Mouse (Mus musculus): Measurements from ENCODE around the gene Csnk1d.

Gene Csnk1d

DNA sequence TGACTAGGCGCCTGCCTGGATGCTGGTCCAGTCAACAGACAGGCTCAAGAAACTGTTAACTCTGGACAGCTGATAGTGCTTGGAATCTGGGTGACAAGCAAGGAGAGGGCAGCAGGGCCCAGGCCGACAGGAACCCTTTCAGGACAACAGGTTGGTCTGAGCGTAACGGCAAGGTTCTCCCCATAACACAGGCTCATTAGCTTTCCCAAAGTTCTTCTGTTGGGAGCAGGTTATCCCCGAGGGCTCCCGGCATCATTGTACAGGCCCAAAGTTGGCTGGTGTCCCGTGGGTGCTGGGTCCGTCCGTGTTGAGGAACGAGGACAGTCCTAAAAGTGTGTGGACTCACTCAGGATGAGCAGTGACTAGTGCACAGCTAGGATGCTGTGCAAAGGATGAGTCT is 41.3 kb downstream of the Csnk1d start:
- ChIA-PET POLR2A (interaction anchor here in 3 of 4 experiments (0.7 to 5.9 kb wide), 22 partner anchors 9 to 723 kb away, joined by 3 to 63 read pairs (median 4); partner anchors contain the start of genes Ccdc57 (in 2 of the 3), Csnk1d (in 2 of the 3), B3gntl1 (in 1 of the 3) and Pycr1 (in 1 of the 3)), CTCF (interaction anchor here in 1 of 4 experiments (1.0 to 1.6 kb wide), 3 partner anchors 14 to 44 kb away, joined by 3 to 7 read pairs (median 3); no protein-coding TSS in a partner anchor)

DNA sequence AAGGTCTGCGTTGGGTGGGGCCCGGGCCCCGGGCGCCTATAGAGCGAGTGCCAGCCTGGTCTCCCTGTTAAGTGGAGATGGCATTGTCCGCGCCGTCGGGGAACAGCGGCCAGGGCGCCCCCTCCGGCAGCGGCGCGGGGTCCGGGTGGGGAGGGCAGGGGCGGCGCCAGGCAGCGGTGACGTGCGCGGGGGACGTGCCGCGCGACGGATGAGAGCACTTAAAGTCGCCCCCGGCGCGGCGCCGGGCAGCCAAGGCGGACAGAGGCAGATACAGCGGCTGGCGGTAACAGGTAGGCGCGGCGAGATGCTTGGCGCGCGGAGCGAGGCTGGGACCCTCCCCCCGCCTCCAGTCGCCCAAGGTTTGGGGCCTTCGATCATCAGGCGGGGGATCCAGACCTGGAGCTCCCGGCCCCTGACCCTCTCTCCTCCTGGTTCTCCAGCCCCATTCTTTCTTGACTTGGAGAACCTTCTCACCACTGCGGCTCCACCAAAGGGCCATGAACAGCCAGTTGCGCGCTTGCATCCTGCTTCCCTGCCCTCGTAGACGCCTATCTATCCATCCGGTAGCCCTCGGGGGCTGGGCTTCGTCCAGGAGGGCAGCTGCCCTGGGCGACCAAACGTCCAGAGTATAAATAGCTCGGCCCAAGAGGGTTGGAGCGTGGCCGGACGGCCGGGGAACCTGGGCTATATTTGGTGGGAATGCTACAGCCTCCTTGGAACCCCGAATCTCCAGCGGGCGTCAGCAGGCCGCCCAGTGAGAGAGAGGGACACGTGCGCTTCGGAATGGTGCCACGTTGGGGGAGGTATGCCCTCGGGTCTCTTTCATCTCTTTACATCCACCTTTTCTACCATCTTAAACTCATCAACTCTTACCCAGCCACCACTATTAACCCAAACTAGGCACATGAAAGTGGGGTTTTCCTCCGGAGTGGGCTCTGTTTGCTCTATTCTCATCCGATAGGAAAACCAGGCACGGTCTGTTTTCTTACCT is 42.0 kb downstream of the Csnk1d start:
- ChIA-PET POLR2A (interaction anchor here in 3 of 4 experiments (0.5 to 5.9 kb wide), 17 partner anchors 8 to 325 kb away, joined by 3 to 63 read pairs (median 3); partner anchors contain the start of genes Ccdc57 (in 2 of the 3), Csnk1d (in 1 of the 3), Pycr1 (in 1 of the 3) and Sirt7 (in 1 of the 3)), CTCF (interaction anchor here in 2 of 4 experiments (1.4 to 1.6 kb wide), 2 partner anchors 15 to 173 kb away, joined by 3 read pairs; no protein-coding TSS in a partner anchor)

DNA sequence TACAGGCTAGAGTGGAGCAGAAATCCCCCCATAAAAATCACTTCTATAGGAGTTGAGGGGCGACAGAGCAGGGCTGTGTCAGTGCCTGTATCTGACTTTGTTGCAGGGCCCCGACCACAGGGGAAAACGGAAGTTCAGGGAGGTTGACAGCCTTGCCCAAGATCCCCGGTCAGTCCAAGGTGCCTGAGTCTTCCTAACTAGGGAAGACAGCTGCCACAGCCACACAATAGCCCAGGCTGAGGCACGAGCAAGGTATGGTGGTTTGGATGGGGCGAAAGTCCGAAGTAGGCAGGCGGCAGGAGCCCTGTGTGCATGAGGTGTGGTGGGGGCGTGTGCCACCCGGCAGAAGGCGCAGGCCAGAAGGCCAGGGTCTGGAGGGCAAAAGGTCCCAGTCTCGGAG is 42.8 kb downstream of the Csnk1d start, which contains the start of gene Slc16a3:
Gene Slc16a3 (plus strand): TSS at position 153 of the 400 bp plus-strand sequence.
- ChIA-PET POLR2A (interaction anchor here in 3 of 4 experiments (0.6 to 5.9 kb wide), 8 partner anchors 14 to 305 kb away, joined by 3 to 63 read pairs (median 4); partner anchors contain the start of genes Ccdc57 (in 1 of the 3) and Pycr1 (in 1 of the 3)), CTCF (interaction anchor here in 2 of 4 experiments (0.6 to 1.4 kb wide), 2 partner anchors 84 to 172 kb away, joined by 3 read pairs; no protein-coding TSS in a partner anchor)

DNA sequence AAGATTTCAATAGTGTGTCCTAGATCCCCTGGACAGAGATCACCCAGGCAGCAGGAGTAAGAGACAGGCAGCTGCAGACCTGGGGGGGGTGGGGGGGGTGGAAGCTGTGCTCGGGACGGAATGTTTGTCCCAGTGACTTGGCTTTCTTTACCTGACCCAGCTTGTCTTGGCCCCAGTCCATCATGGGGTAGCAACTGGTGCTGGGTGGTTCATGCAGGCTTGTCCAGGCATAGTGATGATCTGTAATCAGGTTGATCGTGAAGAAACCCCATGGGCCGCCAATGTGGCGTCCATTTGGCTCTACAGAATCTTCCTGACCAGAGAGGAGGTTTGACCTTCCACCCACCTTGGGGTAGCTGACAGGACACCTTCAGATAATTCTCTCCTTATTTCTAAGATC is 45.2 kb downstream of the Csnk1d start:
- POLR2A ChIA-PET, result interaction anchor here in 2 of 4 experiments (0.6 to 1.1 kb wide), 4 partner anchors 12 to 52 kb away, joined by 3 to 4 read pairs (median 3); partner anchors contain the start of genes Ccdc57 (in 1 of the 2) and Csnk1d (in 1 of the 2)
- CTCF ChIA-PET, result interaction anchor here in 1 of 4 experiments (1.7 kb wide), 1 partner anchor 170 kb away, joined by 6 read pairs; no protein-coding TSS in a partner anchor

DNA sequence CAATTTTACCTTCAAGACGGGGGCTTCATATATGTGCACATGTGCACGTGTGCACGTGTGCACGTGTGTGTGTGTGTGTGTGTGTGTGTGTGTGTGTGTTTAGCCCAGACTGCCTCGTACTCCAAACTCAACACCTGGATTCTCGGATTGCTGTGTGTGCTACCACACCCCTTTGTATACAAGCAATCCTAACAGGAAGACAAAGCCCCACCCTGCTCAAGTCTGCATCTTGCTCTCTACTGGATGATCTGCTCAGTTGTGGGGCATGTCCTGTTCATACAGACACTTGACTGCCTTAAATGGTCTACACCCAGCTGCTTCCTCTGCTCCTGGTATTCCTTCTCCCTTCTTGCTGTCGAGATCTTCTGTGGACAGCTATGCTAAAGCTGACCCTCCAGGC is 45.9 kb downstream of the Csnk1d start:
- CTCF ChIA-PET, result interaction anchor here in 1 of 4 experiments (1.7 kb wide), 1 partner anchor 169 kb away, joined by 6 read pairs; no protein-coding TSS in a partner anchor
- POLR2A ChIA-PET, result interaction anchor here in 1 of 4 experiments (0.6 to 0.7 kb wide), 2 partner anchors 46 to 51 kb away, joined by 3 read pairs; partner anchors contain the start of gene Csnk1d

DNA sequence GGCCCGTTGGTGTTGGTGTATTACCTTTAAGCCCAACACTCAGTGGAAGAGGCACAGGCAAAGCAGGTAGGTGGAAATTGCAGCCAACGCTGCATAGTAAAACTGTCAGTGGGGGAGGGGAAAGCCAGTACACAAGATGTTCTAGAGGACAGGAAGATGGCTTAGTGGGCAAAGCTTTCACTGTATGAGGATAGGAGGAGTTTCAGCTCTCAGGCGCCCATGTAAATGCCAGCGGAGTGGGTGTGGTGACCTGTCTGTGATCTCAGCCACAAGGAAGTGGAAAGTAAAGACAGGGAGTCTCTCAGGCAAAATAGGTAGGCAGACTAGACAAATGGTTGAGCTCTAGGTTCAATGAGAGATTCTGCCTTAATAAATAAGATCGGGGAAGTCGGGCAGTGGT is 50.2 kb downstream of the Csnk1d start:
- ChIA-PET CTCF (interaction anchor here in 2 of 4 experiments (0.8 to 1.0 kb wide), 2 partner anchors 35 to 100 kb away, joined by 3 read pairs; no protein-coding TSS in a partner anchor), POLR2A (interaction anchor here in 2 of 4 experiments (0.8 to 1.6 kb wide), 5 partner anchors 9 to 205 kb away, joined by 3 to 5 read pairs (median 3); partner anchors contain the start of gene Tex19.1 (in 1 of the 2))

DNA sequence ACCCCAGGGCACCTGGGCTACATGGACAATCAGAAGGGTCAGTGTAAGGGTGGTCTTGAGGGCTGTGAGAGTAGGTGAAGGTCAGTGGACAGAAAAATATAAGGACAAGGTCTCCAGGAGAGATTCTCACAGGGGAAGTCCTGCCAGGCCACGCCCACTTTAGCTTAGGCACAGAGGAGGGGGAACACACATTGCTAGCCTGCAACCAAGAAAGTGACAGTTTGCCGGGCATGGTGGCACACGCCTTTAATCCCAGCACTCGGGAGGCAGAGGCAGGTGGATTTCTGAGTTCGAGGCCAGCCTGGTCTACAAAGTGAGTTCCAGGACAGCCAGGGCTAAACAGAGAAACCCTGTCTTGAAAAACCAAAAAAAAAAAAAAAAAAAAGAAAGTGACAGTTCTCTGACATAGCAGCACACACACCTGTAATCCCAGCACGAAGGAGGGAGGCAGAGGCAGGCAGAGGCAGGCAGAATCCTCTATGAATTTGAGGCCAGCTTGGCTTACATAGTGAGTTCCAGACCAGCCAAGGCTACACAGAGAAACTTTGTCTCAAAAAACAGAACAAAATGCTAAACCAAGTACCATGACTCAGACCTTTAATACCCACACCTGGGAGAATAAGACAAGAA is 51.3 kb downstream of the Csnk1d start:
- POLR2A ChIA-PET, result interaction anchor here in 3 of 4 experiments (0.6 to 1.9 kb wide), 9 partner anchors 10 to 440 kb away, joined by 3 to 10 read pairs (median 4); partner anchors contain the start of gene Tex19.1 (in 1 of the 3)
- CTCF ChIA-PET, result interaction anchor here in 1 of 4 experiments (0.7 kb wide), 1 partner anchor 124 kb away, joined by 3 read pairs; no protein-coding TSS in a partner anchor

DNA sequence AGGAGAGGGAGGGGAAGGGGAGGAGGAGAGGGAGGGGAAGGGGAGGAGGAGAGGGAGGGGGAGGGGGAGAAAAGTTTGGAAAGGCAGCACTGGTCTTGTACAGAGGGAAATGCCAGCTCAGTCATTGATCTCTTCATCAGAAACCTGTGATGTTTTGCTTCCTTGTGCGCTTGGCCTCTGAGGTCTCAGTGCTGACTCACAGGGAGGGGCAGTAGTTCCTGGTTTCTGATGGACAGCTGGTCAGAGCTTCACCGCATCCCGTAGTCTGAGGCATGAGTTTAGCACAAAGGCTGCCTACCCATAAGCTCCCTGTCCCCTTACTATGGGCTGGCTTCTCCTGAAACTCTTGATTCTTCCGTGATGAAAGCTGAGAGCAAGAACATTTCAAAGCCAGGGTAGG is 52.3 kb downstream of the Csnk1d start:
- ChIA-PET POLR2A (interaction anchor here in 3 of 4 experiments (0.6 to 1.9 kb wide), 10 partner anchors 11 to 366 kb away, joined by 3 to 7 read pairs (median 4); partner anchors contain the start of genes P4hb (in 1 of the 3) and Tex19.1 (in 1 of the 3)), CTCF (interaction anchor here in 2 of 4 experiments (0.7 to 1.2 kb wide), 3 partner anchors 12 to 115 kb away, joined by 3 to 4 read pairs (median 3); no protein-coding TSS in a partner anchor)

DNA sequence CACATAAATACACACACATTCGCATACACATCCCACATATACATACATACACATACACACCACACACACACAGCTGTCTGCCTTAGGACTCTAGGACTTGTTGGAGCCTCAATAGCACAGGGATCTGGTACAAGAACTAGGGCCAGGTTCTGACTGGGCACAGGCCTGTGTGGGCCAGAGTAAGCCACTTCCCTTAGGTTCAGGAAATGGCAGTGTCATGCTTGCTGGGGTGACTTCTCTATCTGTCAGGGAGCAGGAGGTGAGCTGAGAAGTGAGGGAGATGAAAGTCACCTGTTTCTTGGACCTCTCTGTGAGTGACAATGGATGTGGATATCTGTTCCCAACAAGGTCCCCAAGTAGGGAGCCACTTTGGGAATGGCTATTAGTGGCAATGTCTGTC is 53.2 kb downstream of the Csnk1d start:
- ChIA-PET POLR2A (interaction anchor here in 1 of 4 experiments (0.6 kb wide), 1 partner anchor 23 kb away, joined by 3 read pairs; no protein-coding TSS in a partner anchor), CTCF (no interaction called here)

DNA sequence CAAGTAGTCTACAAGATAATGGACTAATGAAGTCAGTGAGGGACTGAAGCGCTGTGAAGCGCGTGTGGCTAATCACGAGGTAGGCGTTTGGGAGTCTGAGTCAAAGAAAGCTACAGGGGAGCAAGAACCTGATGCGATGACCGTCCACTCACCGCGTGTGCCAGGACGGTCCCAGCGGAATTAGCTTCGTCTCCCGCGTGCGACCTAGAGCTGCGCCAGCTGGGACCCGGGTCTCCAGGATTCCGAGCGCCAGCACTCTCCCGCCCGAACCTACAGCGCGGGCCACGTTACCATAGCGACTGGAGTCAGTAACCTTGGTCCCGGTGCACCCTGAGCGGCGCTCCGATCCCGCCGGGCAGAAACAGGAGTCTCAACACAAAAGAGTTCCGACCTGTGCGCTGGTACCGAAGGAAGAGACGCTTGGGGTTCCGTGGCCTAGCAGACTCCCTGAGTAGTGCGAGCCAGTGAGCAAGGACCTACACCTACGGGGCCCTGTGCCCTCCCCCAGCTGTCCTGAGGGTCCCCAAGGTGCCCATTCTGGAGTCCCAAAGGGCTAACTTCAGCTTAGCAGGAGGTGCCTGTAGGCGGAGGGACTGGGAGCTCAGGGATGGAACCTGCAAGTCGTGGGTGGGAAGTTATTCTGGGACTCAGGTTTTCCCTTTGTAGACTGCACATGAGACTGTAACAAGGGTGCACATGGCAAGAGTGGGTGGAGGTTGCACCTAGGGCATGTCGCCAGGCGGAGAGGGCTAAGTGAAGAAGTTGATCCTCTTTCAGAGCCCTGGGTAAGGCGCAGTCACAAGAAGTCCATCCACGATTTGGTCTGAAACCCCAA is 58.3 kb downstream of the Csnk1d start, which contains the start of gene Ccdc57:
Gene Ccdc57 (minus strand): TSS at position 309 of the 835 bp plus-strand sequence.
- CTCF ChIA-PET, result interaction anchor here in 3 of 4 experiments (0.5 to 1.8 kb wide), 8 partner anchors 18 to 157 kb away, joined by 3 to 6 read pairs (median 3); no protein-coding TSS in a partner anchor

DNA sequence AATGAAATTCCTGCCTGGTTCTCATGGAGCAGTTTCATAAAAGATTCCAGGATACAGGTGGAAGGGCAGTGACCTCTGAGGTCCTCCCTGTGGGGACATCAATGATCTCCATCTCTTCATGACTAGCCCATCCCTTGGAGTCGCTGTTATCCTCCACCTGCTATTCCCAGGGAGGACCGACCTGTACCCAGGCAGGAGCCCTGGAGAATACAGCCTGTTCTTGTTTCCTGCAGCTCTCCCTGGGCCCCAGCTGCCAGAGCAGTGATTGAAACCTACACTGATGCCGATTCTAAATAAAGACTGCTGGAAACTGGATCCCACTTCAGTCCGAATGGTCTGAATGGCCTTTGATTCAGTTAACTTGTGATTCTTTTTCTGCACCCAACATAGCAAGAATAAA is 59.7 kb downstream of the Csnk1d start:
- POLR2A ChIA-PET, result interaction anchor here in 3 of 4 experiments (1.2 to 2.3 kb wide), 9 partner anchors 10 to 59 kb away, joined by 3 to 20 read pairs (median 6); partner anchors contain the start of gene Csnk1d (in 1 of the 3)

More for the DNA sequence above, 58.3 kb downstream of the Csnk1d start, which contains the start of gene Ccdc57:
- POLR2A ChIA-PET, result interaction anchor here (0.7 to 2.3 kb wide), 29 partner anchors 10 to 353 kb away, joined by 3 to 20 read pairs (median 4); partner anchors contain the start of genes Csnk1d (in 2 of the 4), Slc16a3 (in 1 of the 4) and Tex19.1 (in 1 of the 4)

DNA sequence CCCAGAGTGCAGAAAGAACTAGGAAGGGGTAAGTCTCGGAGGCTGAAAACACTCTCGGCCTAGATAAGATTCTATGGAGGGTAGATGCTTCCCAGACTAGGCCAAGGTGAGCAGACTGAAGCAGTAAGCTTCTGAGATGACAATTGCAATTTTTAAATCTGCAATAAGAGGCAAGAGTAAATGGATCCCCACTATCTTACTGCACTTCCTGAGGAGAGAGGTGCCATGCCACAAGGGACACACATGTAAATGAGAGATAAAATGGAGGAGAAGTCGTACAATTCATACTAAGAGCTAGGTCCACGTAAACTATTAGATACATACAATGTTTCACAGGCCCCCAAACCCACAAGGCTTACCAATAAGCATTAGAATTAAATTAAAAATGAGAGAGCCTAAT is 62.7 kb downstream of the Csnk1d start:
- ChIA-PET CTCF (interaction anchor here in 1 of 4 experiments (1.0 kb wide), 1 partner anchor 152 kb away, joined by 3 read pairs; no protein-coding TSS in a partner anchor), POLR2A (interaction anchor here in 2 of 4 experiments (1.2 to 1.3 kb wide), 3 partner anchors 22 to 26 kb away, joined by 3 to 4 read pairs (median 3); no protein-coding TSS in a partner anchor)

More for the DNA sequence above, 59.7 kb downstream of the Csnk1d start:
- CTCF ChIA-PET, result interaction anchor here in 1 of 4 experiments (1.8 kb wide), 1 partner anchor 109 kb away, joined by 6 read pairs; no protein-coding TSS in a partner anchor

DNA sequence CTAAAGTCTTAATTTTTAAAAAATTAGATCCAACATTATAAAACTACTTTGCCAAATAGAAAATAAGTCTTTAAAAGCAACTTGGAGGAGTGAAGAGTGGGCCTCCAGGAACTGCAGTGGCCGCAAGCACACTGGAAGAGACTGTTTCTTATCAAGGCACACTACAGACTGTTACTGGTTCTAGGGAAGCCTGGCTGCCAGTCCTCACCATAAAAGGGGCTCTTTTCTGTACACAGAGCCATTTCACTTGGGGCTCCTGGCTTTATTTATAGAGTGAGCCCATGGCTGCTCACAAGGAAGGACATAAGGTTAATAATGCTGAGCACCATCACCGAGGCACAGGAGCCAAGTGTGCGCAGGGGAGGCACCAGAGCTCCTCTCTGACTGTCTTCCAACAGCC is 68.6 kb downstream of the Csnk1d start:
- ChIA-PET POLR2A (interaction anchor here in 2 of 4 experiments (1.2 to 3.2 kb wide), 3 partner anchors 10 to 71 kb away, joined by 3 to 14 read pairs (median 4); partner anchors contain the start of gene Ccdc57 (in 1 of the 2)), CTCF (no interaction called here)

DNA sequence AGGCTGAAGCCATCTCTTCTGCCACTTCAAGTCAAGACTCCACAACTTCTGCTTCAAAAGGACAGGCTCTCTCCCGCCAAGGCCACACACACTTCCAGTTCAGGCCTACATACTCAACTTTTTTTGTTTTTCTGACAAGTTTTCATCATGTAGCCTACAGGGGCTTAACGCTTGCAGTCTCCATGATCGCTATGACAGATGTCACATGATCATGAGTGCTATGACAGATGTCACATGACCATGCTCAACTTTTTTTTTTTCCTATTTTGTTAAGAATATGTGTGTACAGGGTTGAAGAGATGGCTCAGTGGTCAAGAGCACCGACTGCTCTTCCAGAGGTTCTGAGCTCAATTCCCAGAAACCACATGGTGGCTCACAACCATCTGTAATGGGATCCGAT is 73.4 kb downstream of the Csnk1d start:
- CTCF ChIA-PET, result interaction anchor here in 1 of 4 experiments (0.7 kb wide), 1 partner anchor 40 kb away, joined by 6 read pairs; no protein-coding TSS in a partner anchor

DNA sequence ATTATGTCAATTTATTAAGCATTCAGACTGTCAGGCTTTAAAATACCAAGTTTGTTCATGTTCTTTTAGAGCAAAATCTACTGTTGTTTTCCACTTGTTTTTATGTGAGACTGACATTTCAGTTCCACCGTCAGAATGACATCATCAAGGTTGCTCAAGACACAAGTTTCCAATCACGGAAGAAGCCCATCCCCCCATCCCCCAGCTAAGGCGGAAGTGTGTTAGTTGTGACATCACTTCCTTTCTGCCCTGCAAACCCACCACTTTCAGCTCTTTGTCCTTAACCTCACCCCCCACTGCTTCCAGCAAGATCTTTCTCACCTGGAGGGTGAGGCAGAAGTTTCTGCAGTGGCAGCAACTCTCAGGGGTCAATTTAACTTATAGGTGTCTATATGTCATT is 74.7 kb downstream of the Csnk1d start:
- ChIA-PET CTCF (interaction anchor here in 1 of 4 experiments (0.6 to 1.4 kb wide), 4 partner anchors 11 to 288 kb away, joined by 3 read pairs; partner anchors contain the start of genes Hexdc and Ogfod3), POLR2A (interaction anchor here in 2 of 4 experiments (1.0 to 2.4 kb wide), 4 partner anchors 9 to 16 kb away, joined by 3 to 6 read pairs (median 4); partner anchors contain the start of gene Ccdc57 (in 1 of the 2))

More for the DNA sequence above, 73.4 kb downstream of the Csnk1d start:
- POLR2A ChIA-PET, result interaction anchor here in 2 of 4 experiments (0.7 to 2.4 kb wide), 2 partner anchors 13 to 15 kb away, joined by 4 to 6 read pairs; no protein-coding TSS in a partner anchor
